Mouse (Mus musculus): ENCODE results near the gene Spata2. TPM values are rescaled to one million over a fixed set of nuclear protein-coding genes. Genes with fewer than 3 reads are reported as not detected.

Spata2 gene
- total RNA-seq, 1 experiment = 10.0 TPM

- Histone ChIP-seq H3K4me3 (ENCODE audit: insufficient read depth in 1 of 2, low read depth in 1 of 2, low read length in 2 of 2, poor library complexity in 1 of 2, severe bottlenecking in 1 of 2) (peak within 1 kb of the TSS; percentile 84 to 88), H3K27ac (ENCODE audit: insufficient read depth, low read depth, low read length, poor library complexity, severe bottlenecking) (peak within 1 kb of the TSS; percentile 79), H3K9ac (ENCODE audit: insufficient read depth, low read depth, low read length, poor library complexity, severe bottlenecking) (peak within 1 kb of the TSS; percentile 87), H3K9me3 (ENCODE audit: control insufficient read depth, insufficient read depth, low read depth, low read length) (no peaks in the 10 kb centered on the region), H3K36me3 (ENCODE audit: control insufficient read depth, insufficient read depth, low read length, poor library complexity, severe bottlenecking) (no peaks in the 10 kb centered on the region), H3K4me1 (ENCODE audit: control insufficient read depth in 2 of 2, insufficient read depth in 2 of 2, low read length in 2 of 2, poor library complexity in 1 of 2) (peaks cover 0 to 14% of the 10 kb centered on the region in 2 experiments; a peak in 2 of 4 replicates)
- no peak for DNase-seq (ENCODE audit: low read depth, low spot score)
- no peak for TF ChIP-seq ZC3H11A (IDR thresholded peaks at IDR 0.05; ENCODE audit: borderline replicate concordance, low read depth, low read length)
- no peak for TF ChIP-seq MAFK (IDR thresholded peaks at IDR 0.05; ENCODE audit: insufficient read depth, low read depth, low read length)
- TF ChIP-seq ZNF384 (IDR thresholded peaks at IDR 0.05; ENCODE audit: low read depth, low read length) = no peak
- TF ChIP-seq HCFC1 (IDR thresholded peaks at IDR 0.05; ENCODE audit: borderline replicate concordance, insufficient read depth, low read length) = no peak
- no peak for TF ChIP-seq CHD2 (IDR thresholded peaks at IDR 0.05; ENCODE audit: low read depth, low read length)
- in situ Hi-C loops (cut with MboI; ENCODE audit: low sequenced_read_pairs in 2 of 2, unreplicated experiment in 2 of 2) = no loop called here
Observed at GRCm38 (mm10) chr2:167491757-167492708, 654 bp downstream of the Spata2 start, which contains the start of gene Rnf114. Gene Rnf114, plus strand, starts transcription at chr2:167492645.

- Histone ChIP-seq H3K4me1 (ENCODE audit: control insufficient read depth in 2 of 2, insufficient read depth in 2 of 2, low read length in 2 of 2, poor library complexity in 1 of 2) (peaks cover 0 to 22% of the 10 kb centered on the region in 2 experiments; a peak in 2 of 4 replicates), H3K9ac (ENCODE audit: insufficient read depth, low read depth, low read length, poor library complexity, severe bottlenecking) (peak overlapping the region; percentile 87; the same call in 1 of the 2 replicates), H3K9me3 (ENCODE audit: control insufficient read depth, insufficient read depth, low read depth, low read length) (no peaks in the 10 kb centered on the region), H3K4me3 (ENCODE audit: insufficient read depth in 1 of 2, low read depth in 1 of 2, low read length in 2 of 2, poor library complexity in 1 of 2, severe bottlenecking in 1 of 2) (no peak overlapping the region), H3K27ac (ENCODE audit: insufficient read depth, low read depth, low read length, poor library complexity, severe bottlenecking) (no peak overlapping the region), H3K36me3 (ENCODE audit: control insufficient read depth, insufficient read depth, low read length, poor library complexity, severe bottlenecking) (no peaks in the 10 kb centered on the region)
- in situ Hi-C loops (cut with MboI; ENCODE audit: low sequenced_read_pairs in 2 of 2, unreplicated experiment in 2 of 2) = no loop called here
- TF ChIP-seq ZC3H11A (IDR thresholded peaks at IDR 0.05; ENCODE audit: borderline replicate concordance, low read depth, low read length) = no peak
- no peak for TF ChIP-seq MAFK (IDR thresholded peaks at IDR 0.05; ENCODE audit: insufficient read depth, low read depth, low read length)
- TF ChIP-seq HCFC1 (IDR thresholded peaks at IDR 0.05; ENCODE audit: borderline replicate concordance, insufficient read depth, low read length) = no peak
- no peak for TF ChIP-seq ZNF384 (IDR thresholded peaks at IDR 0.05; ENCODE audit: low read depth, low read length)
- no peak for TF ChIP-seq CHD2 (IDR thresholded peaks at IDR 0.05; ENCODE audit: low read depth, low read length)
- no peak for DNase-seq (ENCODE audit: low read depth, low spot score)
Observed at GRCm38 (mm10) chr2:167490813-167491525, 1.7 kb downstream of the Spata2 start.

- TF ChIP-seq CHD2 (IDR thresholded peaks at IDR 0.05; ENCODE audit: low read depth, low read length) (no peak), MAFK (IDR thresholded peaks at IDR 0.05; ENCODE audit: insufficient read depth, low read depth, low read length) (no peak)
- no peak overlapping the region for H3K4me3 ChIP-seq (ENCODE audit: insufficient read depth in 1 of 2, low read depth in 1 of 2, low read length in 2 of 2, poor library complexity in 1 of 2, severe bottlenecking in 1 of 2)
- H3K9ac ChIP-seq (ENCODE audit: insufficient read depth, low read depth, low read length, poor library complexity, severe bottlenecking) = no peak overlapping the region
- H3K36me3 ChIP-seq (ENCODE audit: control insufficient read depth, insufficient read depth, low read length, poor library complexity, severe bottlenecking) = peaks cover 16% of the 10 kb centered on the region; the same call in 1 of the 2 replicates
- peaks cover 0 to 31% of the 10 kb centered on the region in 2 experiments; a peak in 2 of 4 replicates for H3K4me1 ChIP-seq (ENCODE audit: control insufficient read depth in 2 of 2, insufficient read depth in 2 of 2, low read length in 2 of 2, poor library complexity in 1 of 2)
- no peak for DNase-seq (ENCODE audit: low read depth, low spot score)
- in situ Hi-C loops (cut with MboI; ENCODE audit: low sequenced_read_pairs in 2 of 2, unreplicated experiment in 2 of 2) = no loop called here
- no peak overlapping the region for H3K27ac ChIP-seq (ENCODE audit: insufficient read depth, low read depth, low read length, poor library complexity, severe bottlenecking)
- no peaks in the 10 kb centered on the region for H3K9me3 ChIP-seq (ENCODE audit: control insufficient read depth, insufficient read depth, low read depth, low read length)
Observed at GRCm38 (mm10) chr2:167487994-167488393, 4.7 kb downstream of the Spata2 start.

DNA sequence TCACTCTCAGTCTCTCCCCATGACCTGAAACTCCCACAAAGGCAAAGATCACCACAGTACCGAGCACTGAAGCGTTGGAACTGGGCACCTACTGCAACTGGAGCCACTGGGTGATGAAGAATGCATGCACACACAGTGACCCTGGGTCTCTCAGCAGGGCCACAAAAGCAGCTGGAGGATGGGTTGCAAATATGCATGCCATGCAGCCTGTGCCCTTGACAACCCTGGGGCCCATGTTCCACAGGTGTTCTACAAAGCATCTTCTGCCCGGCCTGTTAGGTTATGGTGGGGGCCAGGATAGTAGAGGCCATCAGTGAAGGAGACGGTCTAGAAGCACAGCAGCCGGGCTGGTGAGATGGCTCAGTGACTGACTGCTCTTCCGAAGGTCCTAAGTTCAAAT lies 5.1 kb downstream of the Spata2 start:
- TF ChIP-seq CHD2 (IDR thresholded peaks at IDR 0.05; ENCODE audit: low read depth, low read length) = no peak
- no peak for TF ChIP-seq MAFK (IDR thresholded peaks at IDR 0.05; ENCODE audit: insufficient read depth, low read depth, low read length)
- TF ChIP-seq ZC3H11A (IDR thresholded peaks at IDR 0.05; ENCODE audit: borderline replicate concordance, low read depth, low read length) = no peak
- TF ChIP-seq HCFC1 (IDR thresholded peaks at IDR 0.05; ENCODE audit: borderline replicate concordance, insufficient read depth, low read length) = no peak
- TF ChIP-seq ZNF384 (IDR thresholded peaks at IDR 0.05; ENCODE audit: low read depth, low read length) = no peak
- no peak overlapping the region for H3K4me3 ChIP-seq (ENCODE audit: insufficient read depth in 1 of 2, low read depth in 1 of 2, low read length in 2 of 2, poor library complexity in 1 of 2, severe bottlenecking in 1 of 2)
- in situ Hi-C loops (cut with MboI; ENCODE audit: low sequenced_read_pairs in 2 of 2, unreplicated experiment in 2 of 2) = no loop called here
- no peak overlapping the region for H3K27ac ChIP-seq (ENCODE audit: insufficient read depth, low read depth, low read length, poor library complexity, severe bottlenecking)
- DNase-seq (ENCODE audit: low read depth, low spot score) = no peak
- H3K36me3 ChIP-seq (ENCODE audit: control insufficient read depth, insufficient read depth, low read length, poor library complexity, severe bottlenecking) = peaks cover 18% of the 10 kb centered on the region; the same call in 1 of the 2 replicates
- peaks cover 0 to 33% of the 10 kb centered on the region in 2 experiments; a peak in 2 of 4 replicates for H3K4me1 ChIP-seq (ENCODE audit: control insufficient read depth in 2 of 2, insufficient read depth in 2 of 2, low read length in 2 of 2, poor library complexity in 1 of 2)
- no peak overlapping the region for H3K9ac ChIP-seq (ENCODE audit: insufficient read depth, low read depth, low read length, poor library complexity, severe bottlenecking)
- no peaks in the 10 kb centered on the region for H3K9me3 ChIP-seq (ENCODE audit: control insufficient read depth, insufficient read depth, low read depth, low read length)
